Mouse (Mus musculus) forebrain, embryonic 11.5 days (tissue): ENCODE data around the gene Dpf1. TPM values are rescaled to one million over a fixed set of nuclear protein-coding genes. Genes with fewer than 3 reads are reported as not detected.

Experiments
- ATAC-seq: fragments of 200-750 bp; cut with Nextera tagmentation; replicated peaks from 2 replicates; pipeline ENCODE4 v1.8.0; 2017; ENCODE audit warnings: moderate TSS enrichment; ENCODE audit not compliant: low FRiP score
- DNase-seq: peaks from one replicate; pipeline ENCODE4 v3.0.0-alpha.2; 2017; ENCODE audit warnings: low spot score
- H3K27ac ChIP-seq: fragments of 300-500 bp; sonication (generic); 2 replicates; pipeline ENCODE4 v1.5.1; 2014; ENCODE audit warnings: low read depth, low read length
- H3K27me3 ChIP-seq: fragments of 300-500 bp; sonication (generic); 2 replicates; pipeline ENCODE4 v1.6.1; 2014; ENCODE audit warnings: mild to moderate bottlenecking, low read length, mixed read lengths; ENCODE audit not compliant: control insufficient read depth, insufficient read depth
- H3K36me3 ChIP-seq: fragments of 300-500 bp; sonication (generic); 2 replicates; pipeline ENCODE4 v1.6.1; 2014; ENCODE audit warnings: mild to moderate bottlenecking, low read length, moderate library complexity, mixed read lengths; ENCODE audit not compliant: control insufficient read depth, insufficient read depth
- H3K4me1 ChIP-seq: fragments of 300-500 bp; sonication (generic); replicated peaks from 2 replicates; pipeline ENCODE4 v1.6.1; 2014; ENCODE audit warnings: low read length, mixed read lengths; ENCODE audit not compliant: control insufficient read depth, insufficient read depth
- H3K4me2 ChIP-seq: fragments of 300-500 bp; sonication (generic); 2 replicates; pipeline ENCODE4 v1.6.1; 2014; ENCODE audit warnings: low read depth, mild to moderate bottlenecking, low read length, moderate library complexity, mixed read lengths; ENCODE audit not compliant: severe bottlenecking
- H3K4me3 ChIP-seq: fragments of 300-500 bp; sonication (generic); 2 replicates; pipeline ENCODE4 v1.5.1; 2014; ENCODE audit warnings: low read depth, low read length
- H3K9ac ChIP-seq: fragments of 300-500 bp; sonication (generic); 2 replicates; pipeline ENCODE4 v1.6.1; 2014; ENCODE audit warnings: low read length
- H3K9me3 ChIP-seq: fragments of 300-500 bp; sonication (generic); 2 replicates; pipeline ENCODE4 v1.6.1; 2016; ENCODE audit warnings: low read length, mixed read lengths; ENCODE audit not compliant: control insufficient read depth
- WGBS: fragments of 180-500 bp; shearing (Covaris S2); extraction: QIAGEN DNeasy Blood & Tissue Kit; methylation state at CpG from one replicate; pipeline ENCODE4 v1.1.7; 2014; 5-methylcytosine and 5-hydroxymethylcytosine counted together
- polyA plus RNA-seq: library from polyadenylated mRNA; unstranded; fragments of >200 nt; fragmentation: Nextera tagmentation; extraction: Ambion mirVana; gene quantifications from 2 replicates; pipeline ENCODE4 v1.2.1, GENCODE M21; 2014

The Dpf1 gene
- polyA plus RNA-seq, 1 experiment from 2014 or later: 76.0 TPM

DNA sequence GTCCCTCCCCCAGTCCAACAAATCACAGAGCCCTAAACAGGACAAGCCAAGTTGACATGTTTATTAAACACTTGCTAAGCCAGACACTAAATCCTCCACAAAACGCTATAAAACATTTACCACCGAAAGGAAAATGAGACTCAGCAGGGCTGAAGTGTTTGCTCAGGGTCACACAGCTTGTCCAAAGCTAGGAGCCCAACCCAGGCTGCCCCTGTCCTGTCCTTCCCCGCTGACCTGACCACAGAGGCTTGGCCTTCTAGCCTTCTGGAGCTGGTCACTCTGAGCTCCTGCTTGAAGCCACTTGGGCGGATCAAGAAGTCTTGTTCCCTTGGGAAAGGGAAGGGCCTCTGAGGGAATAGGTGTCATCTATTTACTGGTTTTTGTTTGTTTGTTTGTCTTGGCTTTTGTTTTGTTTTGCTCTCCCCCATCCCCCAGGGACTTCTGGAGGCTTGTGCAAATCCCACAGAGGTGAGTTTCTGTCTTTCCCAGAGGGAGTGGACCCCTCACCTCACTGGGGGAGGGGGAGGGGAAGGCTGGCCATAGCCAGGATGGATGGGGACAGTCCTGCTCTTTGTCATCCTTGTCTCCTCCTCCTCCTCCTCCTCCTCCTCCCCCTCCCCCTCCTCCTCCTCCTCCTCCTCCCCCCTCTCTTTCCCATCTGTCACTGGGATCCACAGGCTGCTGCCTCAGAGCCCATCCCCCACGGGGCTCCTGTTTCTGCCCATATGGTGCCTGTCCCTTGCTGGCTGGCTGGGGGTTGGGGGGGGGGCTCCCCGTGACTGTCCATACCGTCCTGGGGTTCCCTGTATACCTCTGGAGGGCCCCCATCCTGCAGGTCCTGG is 11.9 kb upstream of the Dpf1 start:
- H3K9me3 ChIP-seq: no peaks in the 10 kb centered on the region
- H3K36me3 ChIP-seq: no peaks in the 10 kb centered on the region
- ATAC-seq (peak; percentile 47; the same call in 1 of the 2 replicates), DNase-seq (peak; percentile 76)
- peak overlapping the region; percentile 12; the same call in 1 of the 2 replicates for H3K9ac ChIP-seq
- peaks cover 9% of the 10 kb centered on the region for H3K27me3 ChIP-seq
- H3K27ac ChIP-seq: peak overlapping the region; percentile 60
- 0 out of 2 replicates have a peak overlapping the region, but pooled peaks have one; percentile 27 for H3K4me2 ChIP-seq
- peaks cover 17% of the 10 kb centered on the region for H3K4me1 ChIP-seq
- 42% methylated on average over 6 of the region's 7 CpGs for WGBS
- no peak overlapping the region for H3K4me3 ChIP-seq

DNA sequence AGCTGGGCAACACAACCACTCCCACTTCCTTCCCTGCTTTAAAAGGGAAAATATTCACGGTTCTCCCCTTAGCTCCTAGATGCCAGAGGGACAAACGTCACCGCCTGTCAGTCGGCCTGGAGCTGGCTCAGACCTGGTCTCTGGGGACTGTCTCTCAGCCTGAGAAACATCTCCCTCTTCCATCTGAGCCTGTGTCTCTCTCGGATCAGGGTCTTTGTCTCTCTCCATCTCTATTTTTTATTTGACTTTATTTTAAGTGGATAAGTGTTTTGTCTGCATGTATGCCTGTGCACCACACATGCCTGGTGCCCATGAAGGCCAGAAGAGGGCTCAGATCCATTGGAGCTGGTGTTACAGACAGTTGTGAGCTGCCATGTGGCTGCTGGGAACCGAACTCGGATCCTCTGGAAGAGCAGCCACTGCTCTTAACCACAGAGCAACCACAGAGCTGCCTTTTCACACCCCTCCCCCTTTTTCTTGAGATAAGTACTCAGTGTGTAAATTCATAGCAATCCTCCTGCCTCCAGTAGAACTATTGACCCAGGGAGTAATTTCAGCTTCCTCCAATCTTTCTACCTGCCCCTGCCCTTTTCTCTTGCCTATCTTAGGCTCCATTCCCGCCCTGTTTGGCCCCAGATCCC is 11.2 kb upstream of the Dpf1 start:
- Histone ChIP-seq H3K27ac (peak overlapping the region; percentile 60), H3K9me3 (no peaks in the 10 kb centered on the region), H3K4me2 (0 out of 2 replicates have a peak overlapping the region, but pooled peaks have one; percentile 27), H3K27me3 (peaks cover 7% of the 10 kb centered on the region), H3K4me1 (peaks cover 17% of the 10 kb centered on the region), H3K4me3 (no peak overlapping the region), H3K36me3 (no peaks in the 10 kb centered on the region), H3K9ac (peak overlapping the region; percentile 12; the same call in 1 of the 2 replicates)
- ATAC-seq: no peak; the same call in 1 of the 2 replicates
- 34% methylated on average over 8 of the region's 8 CpGs for WGBS
- no peak for DNase-seq

DNA sequence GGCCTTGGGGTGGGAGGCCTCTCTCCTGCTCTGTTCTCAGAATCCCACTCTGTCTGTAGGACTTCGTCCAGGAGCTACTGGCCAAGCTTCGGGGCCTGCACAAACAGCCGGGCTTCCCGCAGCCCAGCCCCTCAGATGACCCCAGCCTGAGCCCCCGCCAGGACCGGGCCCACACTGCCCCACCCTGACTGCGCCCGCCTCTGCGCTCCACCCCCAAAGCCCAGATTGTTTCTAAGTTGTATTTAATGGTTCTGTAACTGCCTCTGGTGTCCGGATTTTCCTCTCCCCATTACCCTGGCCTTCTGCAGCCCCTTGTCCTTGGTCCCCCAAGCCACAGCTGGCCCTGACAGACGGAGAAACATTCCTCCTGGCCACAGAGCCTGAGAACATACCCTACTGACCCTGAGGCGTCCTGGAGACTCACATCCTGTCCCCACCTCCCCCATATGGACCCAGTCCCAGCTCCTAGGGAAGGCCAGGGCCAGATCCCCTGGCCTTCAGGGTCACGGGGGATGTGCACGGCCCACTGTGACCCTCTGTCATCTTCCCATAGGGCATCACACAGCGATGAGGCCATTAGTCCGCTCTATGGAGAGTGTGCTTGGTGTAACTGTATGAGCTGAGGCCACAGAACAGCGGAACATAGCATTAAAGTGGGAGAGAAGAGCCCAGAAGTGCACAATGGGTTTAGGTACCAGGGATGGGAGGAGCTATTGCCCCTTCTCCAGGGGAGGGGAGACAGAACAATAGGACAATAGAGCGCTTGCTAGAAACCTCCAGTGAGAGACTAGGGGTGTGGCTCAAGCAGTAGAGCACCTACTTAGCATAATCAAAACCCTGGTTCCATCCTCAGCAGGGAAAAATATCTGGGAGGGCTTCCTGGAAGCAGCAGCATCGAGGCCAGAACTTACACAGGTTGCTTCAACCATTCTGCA is 10.4 kb upstream of the Dpf1 start:
- no peak overlapping the region for H3K4me3 ChIP-seq
- WGBS: 30% methylated on average over 18 of the region's 19 CpGs
- ATAC-seq: no peak
- peaks cover 7% of the 10 kb centered on the region for H3K27me3 ChIP-seq
- no peaks in the 10 kb centered on the region for H3K9me3 ChIP-seq
- peak overlapping the region; percentile 60 for H3K27ac ChIP-seq
- H3K4me1 ChIP-seq: peaks cover 17% of the 10 kb centered on the region
- no peak for DNase-seq
- no peak overlapping the region for H3K4me2 ChIP-seq
- no peaks in the 10 kb centered on the region for H3K36me3 ChIP-seq
- H3K9ac ChIP-seq: peak overlapping the region; percentile 6; the same call in 1 of the 2 replicates

DNA sequence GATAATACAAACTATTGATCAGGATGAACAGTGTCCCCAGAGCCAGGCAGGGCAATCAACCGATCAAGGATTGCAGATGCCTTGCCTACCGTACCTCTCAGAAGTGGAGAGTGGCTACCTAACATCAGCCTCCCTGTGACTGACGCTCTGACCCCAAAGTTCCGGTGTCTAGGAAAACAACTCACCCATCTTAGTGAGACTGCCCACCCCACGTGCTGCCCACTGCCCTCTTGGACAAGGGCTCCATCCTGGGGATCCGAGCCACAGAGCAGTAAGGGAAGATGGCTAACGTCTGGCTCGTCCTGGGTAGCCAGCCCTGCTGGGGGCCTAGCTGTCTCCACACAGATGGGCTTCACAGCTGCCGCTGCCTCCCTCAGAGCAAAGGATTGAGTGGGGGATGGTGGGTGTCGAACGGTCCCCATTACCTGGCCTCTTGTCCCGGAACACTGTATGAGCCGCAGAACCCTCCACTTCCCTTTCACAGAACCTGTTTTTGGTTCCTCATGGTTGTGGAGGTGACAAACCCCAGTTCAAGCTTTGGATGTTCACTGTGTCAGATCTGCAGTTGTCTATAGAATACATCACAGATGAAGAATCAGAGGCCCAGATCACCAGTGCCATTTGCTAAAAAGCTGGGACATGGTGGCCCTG is 9.5 kb upstream of the Dpf1 start:
- no peak for ATAC-seq
- Histone ChIP-seq H3K27me3 (peaks cover 5% of the 10 kb centered on the region; the same call in 1 of the 2 replicates), H3K4me1 (peaks cover 14% of the 10 kb centered on the region), H3K9me3 (no peaks in the 10 kb centered on the region), H3K36me3 (no peaks in the 10 kb centered on the region), H3K4me2 (no peak overlapping the region), H3K27ac (no peak overlapping the region), H3K9ac (no peak overlapping the region), H3K4me3 (no peak overlapping the region)
- DNase-seq: no peak
- WGBS: 74% methylated on average over 13 of the region's 13 CpGs

DNA sequence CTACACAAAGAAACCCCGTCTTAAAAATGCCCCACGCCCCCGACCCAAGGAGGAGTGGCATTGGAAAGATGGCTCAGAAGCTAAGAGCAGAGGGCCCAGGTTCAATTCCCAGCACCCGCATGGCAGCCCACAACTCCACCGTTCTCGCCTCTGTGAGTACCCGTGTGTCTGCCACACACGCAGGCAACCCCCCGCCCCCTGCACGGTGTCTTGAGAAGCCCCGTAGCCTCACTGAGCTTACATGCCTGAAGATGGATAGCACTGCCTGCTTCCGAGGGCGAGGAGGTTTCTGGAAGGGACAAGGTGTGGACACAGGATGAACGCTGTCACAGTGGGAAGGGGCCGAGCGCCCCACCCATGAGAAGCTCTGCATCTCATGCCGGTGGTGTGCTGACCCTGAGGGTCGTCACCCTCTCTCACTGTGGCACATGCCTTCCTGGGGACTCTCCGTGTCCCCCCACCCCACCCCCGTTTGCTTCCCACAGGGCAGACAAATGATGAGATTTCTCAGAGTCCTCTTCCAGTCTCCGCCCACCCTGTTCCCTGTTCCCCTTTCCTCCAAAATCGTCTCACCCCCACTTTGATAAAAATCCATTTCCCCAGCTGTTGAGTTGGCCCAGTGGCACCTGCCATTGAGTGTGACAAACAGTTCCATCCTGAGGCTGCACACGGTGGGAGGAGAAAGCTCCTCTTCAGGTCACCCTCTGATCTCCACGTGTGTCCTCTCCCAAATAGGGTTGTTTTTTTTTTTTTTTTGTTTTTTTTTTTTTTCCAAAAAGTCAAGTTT is 7.7 kb upstream of the Dpf1 start:
- H3K4me1 ChIP-seq: peaks cover 13% of the 10 kb centered on the region
- 85% methylated on average over 24 of the region's 24 CpGs for WGBS
- DNase-seq: no peak
- no peak overlapping the region for H3K4me2 ChIP-seq
- no peaks in the 10 kb centered on the region for H3K27me3 ChIP-seq
- no peak overlapping the region for H3K4me3 ChIP-seq
- H3K9me3 ChIP-seq: no peaks in the 10 kb centered on the region
- H3K27ac ChIP-seq: no peak overlapping the region
- ATAC-seq: no peak
- no peak overlapping the region for H3K9ac ChIP-seq
- no peaks in the 10 kb centered on the region for H3K36me3 ChIP-seq

DNA sequence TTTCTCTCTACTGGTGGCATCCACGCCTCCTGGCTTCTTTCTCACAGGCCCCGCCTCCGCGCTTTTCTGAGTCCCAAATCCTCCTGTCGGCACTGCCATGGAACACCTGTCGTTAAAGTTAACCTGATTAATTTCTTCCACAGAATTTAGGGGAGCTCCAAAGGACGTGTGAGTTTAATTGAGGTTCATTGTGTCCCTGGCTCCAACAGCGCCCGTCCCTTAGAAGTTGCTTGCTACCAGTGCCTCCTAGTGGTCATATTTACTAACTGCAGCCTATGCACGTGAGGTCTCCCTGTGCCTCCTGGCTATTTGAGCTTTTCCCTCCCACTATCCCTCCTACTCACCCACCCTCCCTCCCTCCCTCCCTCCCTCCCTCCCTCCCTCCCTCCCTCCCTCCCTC is 6.8 kb upstream of the Dpf1 start:
- peak; percentile 79 for DNase-seq

DNA sequence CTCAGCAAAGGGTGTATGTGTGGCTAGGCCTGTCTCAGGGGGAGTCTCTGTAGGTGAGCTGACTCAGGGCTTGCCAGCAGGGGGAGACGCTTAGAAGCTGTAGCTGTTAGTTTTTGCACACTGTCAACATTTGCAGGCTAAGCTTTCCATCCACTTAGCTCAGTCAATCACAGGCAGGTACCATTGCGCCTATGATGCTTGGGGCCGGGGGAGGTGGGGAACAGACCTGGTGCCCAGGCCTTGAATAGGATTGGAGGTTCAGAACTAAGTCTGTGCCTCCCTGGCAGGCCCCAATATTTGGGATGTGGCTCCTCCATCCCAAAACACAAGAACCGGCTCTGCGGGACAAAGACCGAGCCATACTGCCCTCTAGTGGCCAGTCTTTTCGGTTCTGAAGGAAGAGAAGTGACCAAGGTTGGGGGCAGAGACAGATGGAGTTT is 2.6 kb upstream of the Dpf1 start:
- no peak overlapping the region for H3K27ac ChIP-seq
- no peaks in the 10 kb centered on the region for H3K36me3 ChIP-seq
- no peaks in the 10 kb centered on the region for H3K27me3 ChIP-seq
- peaks cover 12% of the 10 kb centered on the region; the same call in 1 of the 2 replicates for H3K4me1 ChIP-seq
- no peaks in the 10 kb centered on the region for H3K9me3 ChIP-seq
- WGBS: under 1% methylated on average over 7 of the region's 7 CpGs
- H3K4me3 ChIP-seq: no peak overlapping the region
- H3K9ac ChIP-seq: peak overlapping the region; percentile 37
- H3K4me2 ChIP-seq: 0 out of 2 replicates have a peak overlapping the region, but pooled peaks have one; percentile 5
- peak; percentile 85 for DNase-seq
- no peak for ATAC-seq

More for the DNA sequence above, 6.8 kb upstream of the Dpf1 start:
- Histone ChIP-seq H3K4me1 (peaks cover 7% of the 10 kb centered on the region), H3K9ac (no peak overlapping the region), H3K27ac (no peak overlapping the region), H3K4me3 (no peak overlapping the region), H3K4me2 (no peak overlapping the region), H3K27me3 (no peaks in the 10 kb centered on the region), H3K36me3 (no peaks in the 10 kb centered on the region), H3K9me3 (no peaks in the 10 kb centered on the region)
- ATAC-seq: 0 out of 2 replicates have a peak, but pooled peaks have one; percentile 10
- WGBS: 11% methylated on average over 10 of the region's 10 CpGs
